Mouse (Mus musculus) CH12.LX (cell line): ENCODE results near the gene Spp1.

Experiments
- CTCF ChIP-seq, 2 experiments: IDR thresholded peaks in 1 of 2; conservative IDR thresholded peaks in 1 of 2; 2 replicates each; pipeline ENCODE4 v1.5.1; 2011 to 2012; ENCODE audit warnings: low read depth in 2 of 2, low read length in 2 of 2, improper control_type of control experiment in 1 of 2, inconsistent platforms in 1 of 2, mild to moderate bottlenecking in 1 of 2, moderate library complexity in 1 of 2
- RCOR1 ChIP-seq: conservative IDR thresholded peaks from 2 replicates; pipeline ENCODE4 v1.6.1; 2012; ENCODE audit warnings: low read depth, mild to moderate bottlenecking, inconsistent platforms, low read length, improper control_type of control experiment

GRCm38 (mm10) chr5:104403351-104403750, 31.6 kb upstream of the Spp1 start:
- TF ChIP-seq CTCF (conservative IDR thresholded peaks at IDR 0.05 in 1 of 2, IDR thresholded peaks at IDR 0.05 in 1 of 2; ENCODE audit: low read depth in 2 of 2, low read length in 2 of 2) = no peak
- no peak for TF ChIP-seq RCOR1
